Mouse (Mus musculus): ENCODE results near the gene Tmem235. TPM values are rescaled to one million over a fixed set of nuclear protein-coding genes. Genes with fewer than 3 reads are reported as not detected.
A peak's percentile ranks its signal among the peaks of the same experiment; 100 is the strongest.

Gene Tmem235
- polyA plus RNA-seq, 1 experiment from 2014 or later, result not detected

GRCm38 (mm10) chr11:117823411-117823810, 37.1 kb upstream of the Tmem235 start:
- H3K4me1 ChIP-seq (ENCODE audit: control insufficient read depth, insufficient read depth, low read length), result peaks cover 21% of the 10 kb centered on the region
- no peak overlapping the region for H3K4me3 ChIP-seq (ENCODE audit: low read depth, low read length)
- no peak overlapping the region for H3K9ac ChIP-seq (ENCODE audit: low read length)
- DNase-seq (ENCODE audit: low spot score, missing footprints) (no peak), ATAC-seq (ENCODE audit: low FRiP score) (no peak)
- H3K9me3 ChIP-seq (ENCODE audit: control insufficient read depth, low read length), result no peaks in the 10 kb centered on the region
- WGBS, result 95% methylated on average over 6 of the region's 6 CpGs
- no peak overlapping the region for H3K4me2 ChIP-seq
- no peak overlapping the region for H3K27ac ChIP-seq (ENCODE audit: low read depth, low read length)
- H3K27me3 ChIP-seq (ENCODE audit: control insufficient read depth, insufficient read depth, low read length), result no peaks in the 10 kb centered on the region
- peaks cover 2% of the 10 kb centered on the region; the same call in 1 of the 2 replicates for H3K36me3 ChIP-seq (ENCODE audit: control insufficient read depth, insufficient read depth, low read length)

GRCm38 (mm10) chr11:117824060-117824969, 36.2 kb upstream of the Tmem235 start:
- no peaks in the 10 kb centered on the region for H3K9me3 ChIP-seq (ENCODE audit: control insufficient read depth, low read length)
- no peaks in the 10 kb centered on the region for H3K27me3 ChIP-seq (ENCODE audit: control insufficient read depth, insufficient read depth, low read length)
- peak; percentile 79 for ATAC-seq (ENCODE audit: low FRiP score)
- peak overlapping the region; percentile 62 for H3K4me3 ChIP-seq (ENCODE audit: low read depth, low read length)
- DNase-seq (ENCODE audit: low spot score, missing footprints), result peak; percentile 97
- H3K9ac ChIP-seq (ENCODE audit: low read length), result peak overlapping the region; percentile 86
- 30% methylated on average over 23 of the region's 23 CpGs for WGBS
- peaks cover 2% of the 10 kb centered on the region; the same call in 1 of the 2 replicates for H3K36me3 ChIP-seq (ENCODE audit: control insufficient read depth, insufficient read depth, low read length)
- H3K4me2 ChIP-seq, result peak overlapping the region; percentile 85
- peaks cover 21% of the 10 kb centered on the region for H3K4me1 ChIP-seq (ENCODE audit: control insufficient read depth, insufficient read depth, low read length)
- no peak overlapping the region for H3K27ac ChIP-seq (ENCODE audit: low read depth, low read length)

GRCm38 (mm10) chr11:117825333-117826101, 35.0 kb upstream of the Tmem235 start, which contains the start of the genes Afmid and Tk1:
TSS of gene Afmid (plus strand) at chr11:117825924.
TSS of gene Tk1 (minus strand) at chr11:117826092.
- peak; percentile 97 for DNase-seq (ENCODE audit: low spot score, missing footprints)
- peak within 1 kb of the TSS; percentile 84 for H3K27ac ChIP-seq (ENCODE audit: low read depth, low read length)
- peak; percentile 65 for ATAC-seq (ENCODE audit: low FRiP score)
- H3K9me3 ChIP-seq (ENCODE audit: control insufficient read depth, low read length), result no peaks in the 10 kb centered on the region
- peaks cover under 1% of the 10 kb centered on the region; the same call in 1 of the 2 replicates for H3K36me3 ChIP-seq (ENCODE audit: control insufficient read depth, insufficient read depth, low read length)
- 1% methylated on average over 34 of the region's 34 CpGs for WGBS
- peak within 1 kb of the TSS; percentile 86 for H3K9ac ChIP-seq (ENCODE audit: low read length)
- H3K4me2 ChIP-seq, result peak within 1 kb of the TSS; percentile 85
- no peaks in the 10 kb centered on the region for H3K27me3 ChIP-seq (ENCODE audit: control insufficient read depth, insufficient read depth, low read length)
- peaks cover 21% of the 10 kb centered on the region for H3K4me1 ChIP-seq (ENCODE audit: control insufficient read depth, insufficient read depth, low read length)
- H3K4me3 ChIP-seq (ENCODE audit: low read depth, low read length), result peak within 1 kb of the TSS; percentile 62

- Histone ChIP-seq H3K27me3 (ENCODE audit: control insufficient read depth, insufficient read depth, low read length) (no peaks in the 10 kb centered on the region), H3K27ac (ENCODE audit: low read depth, low read length) (peak overlapping the region; percentile 84), H3K36me3 (ENCODE audit: control insufficient read depth, insufficient read depth, low read length) (no peaks in the 10 kb centered on the region), H3K4me3 (ENCODE audit: low read depth, low read length) (peak overlapping the region; percentile 62), H3K4me1 (ENCODE audit: control insufficient read depth, insufficient read depth, low read length) (peaks cover 21% of the 10 kb centered on the region), H3K9me3 (ENCODE audit: control insufficient read depth, low read length) (no peaks in the 10 kb centered on the region), H3K9ac (ENCODE audit: low read length) (peak overlapping the region; percentile 86), H3K4me2 (peak overlapping the region; percentile 85)
- ATAC-seq (ENCODE audit: low FRiP score) (peak; percentile 27), DNase-seq (ENCODE audit: low spot score, missing footprints) (no peak)
- 9% methylated on average over 5 of the region's 5 CpGs for WGBS
Observed at GRCm38 (mm10) chr11:117826164-117826563, 34.4 kb upstream of the Tmem235 start.

GRCm38 (mm10) chr11:117826916-117827315, 33.6 kb upstream of the Tmem235 start:
- no peaks in the 10 kb centered on the region for H3K9me3 ChIP-seq (ENCODE audit: control insufficient read depth, low read length)
- H3K4me1 ChIP-seq (ENCODE audit: control insufficient read depth, insufficient read depth, low read length), result peaks cover 21% of the 10 kb centered on the region
- peak overlapping the region; percentile 1; the same call in 1 of the 2 replicates for H3K9ac ChIP-seq (ENCODE audit: low read length)
- no peaks in the 10 kb centered on the region for H3K36me3 ChIP-seq (ENCODE audit: control insufficient read depth, insufficient read depth, low read length)
- H3K27ac ChIP-seq (ENCODE audit: low read depth, low read length), result no peak overlapping the region
- H3K4me2 ChIP-seq, result no peak overlapping the region
- WGBS, result 81% methylated on average over 8 of the region's 8 CpGs
- no peak for DNase-seq (ENCODE audit: low spot score, missing footprints)
- H3K4me3 ChIP-seq (ENCODE audit: low read depth, low read length), result no peak overlapping the region
- ATAC-seq (ENCODE audit: low FRiP score), result no peak
- H3K27me3 ChIP-seq (ENCODE audit: control insufficient read depth, insufficient read depth, low read length), result no peaks in the 10 kb centered on the region

GRCm38 (mm10) chr11:117827386-117827785, 33.2 kb upstream of the Tmem235 start:
- H3K36me3 ChIP-seq (ENCODE audit: control insufficient read depth, insufficient read depth, low read length), result no peaks in the 10 kb centered on the region
- no peak overlapping the region for H3K4me3 ChIP-seq (ENCODE audit: low read depth, low read length)
- no peaks in the 10 kb centered on the region for H3K9me3 ChIP-seq (ENCODE audit: control insufficient read depth, low read length)
- no peak for ATAC-seq (ENCODE audit: low FRiP score)
- H3K27ac ChIP-seq (ENCODE audit: low read depth, low read length), result no peak overlapping the region
- 72% methylated on average over 3 of the region's 3 CpGs for WGBS
- H3K27me3 ChIP-seq (ENCODE audit: control insufficient read depth, insufficient read depth, low read length), result no peaks in the 10 kb centered on the region
- H3K4me1 ChIP-seq (ENCODE audit: control insufficient read depth, insufficient read depth, low read length), result peaks cover 21% of the 10 kb centered on the region
- no peak for DNase-seq (ENCODE audit: low spot score, missing footprints)
- H3K9ac ChIP-seq (ENCODE audit: low read length), result no peak overlapping the region
- no peak overlapping the region for H3K4me2 ChIP-seq

- H3K27me3 ChIP-seq (ENCODE audit: control insufficient read depth, insufficient read depth, low read length), result no peaks in the 10 kb centered on the region
- 90% methylated on average over 18 of the region's 18 CpGs for WGBS
- no peaks in the 10 kb centered on the region for H3K9me3 ChIP-seq (ENCODE audit: control insufficient read depth, low read length)
- H3K4me2 ChIP-seq, result no peak overlapping the region
- no peak overlapping the region for H3K4me3 ChIP-seq (ENCODE audit: low read depth, low read length)
- no peaks in the 10 kb centered on the region for H3K36me3 ChIP-seq (ENCODE audit: control insufficient read depth, insufficient read depth, low read length)
- no peak overlapping the region for H3K9ac ChIP-seq (ENCODE audit: low read length)
- ATAC-seq (ENCODE audit: low FRiP score), result no peak
- DNase-seq (ENCODE audit: low spot score, missing footprints), result no peak
- no peak overlapping the region for H3K27ac ChIP-seq (ENCODE audit: low read depth, low read length)
- H3K4me1 ChIP-seq (ENCODE audit: control insufficient read depth, insufficient read depth, low read length), result peaks cover 21% of the 10 kb centered on the region
Observed at GRCm38 (mm10) chr11:117828149-117828887, 32.2 kb upstream of the Tmem235 start.

- Histone ChIP-seq H3K4me2 (no peak overlapping the region), H3K9me3 (ENCODE audit: control insufficient read depth, low read length) (no peaks in the 10 kb centered on the region), H3K9ac (ENCODE audit: low read length) (no peak overlapping the region), H3K4me3 (ENCODE audit: low read depth, low read length) (no peak overlapping the region), H3K27me3 (ENCODE audit: control insufficient read depth, insufficient read depth, low read length) (no peaks in the 10 kb centered on the region), H3K4me1 (ENCODE audit: control insufficient read depth, insufficient read depth, low read length) (peaks cover 19% of the 10 kb centered on the region), H3K27ac (ENCODE audit: low read depth, low read length) (no peak overlapping the region), H3K36me3 (ENCODE audit: control insufficient read depth, insufficient read depth, low read length) (no peaks in the 10 kb centered on the region)
- DNase-seq (ENCODE audit: low spot score, missing footprints) (no peak), ATAC-seq (ENCODE audit: low FRiP score) (no peak)
- WGBS, result 61% methylated on average over 9 of the region's 9 CpGs
Observed at GRCm38 (mm10) chr11:117828888-117829604, 31.5 kb upstream of the Tmem235 start.
